Mouse (Mus musculus): Measurements from ENCODE around the gene Tulp2. TPM values are rescaled to one million over a fixed set of nuclear protein-coding genes. Genes with fewer than 3 reads are reported as not detected.

Gene Tulp2
- polyA plus RNA-seq, 1 experiment from 2014 or later, result 1.1 TPM

- Histone ChIP-seq H3K4me1 (ENCODE audit: insufficient read depth, low read length) (peaks cover 6% of the 10 kb centered on the region; the same call in 1 of the 2 replicates), H3K4me2 (replicated peaks; ENCODE audit: low read depth, low read length) (no peak overlapping the region), H3K36me3 (ENCODE audit: insufficient read depth, low read length) (peaks cover 57% of the 10 kb centered on the region), H3K9ac (replicated peaks; ENCODE audit: low read length) (no peak overlapping the region), H3K27me3 (ENCODE audit: insufficient read depth, low read length) (no peaks in the 10 kb centered on the region), H3K27ac (ENCODE audit: low read length) (no peak overlapping the region), H3K9me3 (ENCODE audit: low read length) (no peaks in the 10 kb centered on the region), H3K4me3 (ENCODE audit: low read length) (no peak overlapping the region)
- ATAC-seq (ENCODE audit: low FRiP score, low TSS enrichment), result peak; percentile 33; the same call in 1 of the 2 replicates
- 40% methylated on average over 11 of the region's 11 CpGs for WGBS
These were observed 34.2 kb upstream of the Tulp2 start for GRCm38 (mm10) chr7:45447325-45447990.

- Histone ChIP-seq H3K4me2 (replicated peaks; ENCODE audit: low read depth, low read length) (no peak overlapping the region), H3K9ac (replicated peaks; ENCODE audit: low read length) (no peak overlapping the region), H3K27ac (ENCODE audit: low read length) (no peak overlapping the region), H3K4me1 (ENCODE audit: insufficient read depth, low read length) (peaks cover 6% of the 10 kb centered on the region; the same call in 1 of the 2 replicates), H3K9me3 (ENCODE audit: low read length) (no peaks in the 10 kb centered on the region), H3K4me3 (ENCODE audit: low read length) (no peak overlapping the region), H3K27me3 (ENCODE audit: insufficient read depth, low read length) (no peaks in the 10 kb centered on the region), H3K36me3 (ENCODE audit: insufficient read depth, low read length) (peaks cover 43% of the 10 kb centered on the region)
- no peak for ATAC-seq (ENCODE audit: low FRiP score, low TSS enrichment)
- 88% methylated on average over 1 of the region's 1 CpGs for WGBS
These were observed 31.7 kb upstream of the Tulp2 start for GRCm38 (mm10) chr7:45449974-45450373.

GRCm38 (mm10) chr7:45451344-45451982 is 30.2 kb upstream of the Tulp2 start:
- H3K36me3 ChIP-seq (ENCODE audit: insufficient read depth, low read length), result peaks cover 36% of the 10 kb centered on the region

GRCm38 (mm10) chr7:45454971-45455370 is 26.7 kb upstream of the Tulp2 start:
- ATAC-seq (ENCODE audit: low FRiP score, low TSS enrichment), result no peak
- 91% methylated on average over 15 of the region's 15 CpGs for WGBS
- Histone ChIP-seq H3K4me3 (ENCODE audit: low read length) (no peak overlapping the region), H3K36me3 (ENCODE audit: insufficient read depth, low read length) (peaks cover 38% of the 10 kb centered on the region), H3K4me2 (replicated peaks; ENCODE audit: low read depth, low read length) (no peak overlapping the region), H3K9me3 (ENCODE audit: low read length) (no peaks in the 10 kb centered on the region), H3K4me1 (ENCODE audit: insufficient read depth, low read length) (peaks cover 18% of the 10 kb centered on the region), H3K27me3 (ENCODE audit: insufficient read depth, low read length) (no peaks in the 10 kb centered on the region), H3K27ac (ENCODE audit: low read length) (no peak overlapping the region), H3K9ac (replicated peaks; ENCODE audit: low read length) (no peak overlapping the region)

More at GRCm38 (mm10) chr7:45451344-45451982, 30.2 kb upstream of the Tulp2 start:
- no peaks in the 10 kb centered on the region for H3K27me3 ChIP-seq (ENCODE audit: insufficient read depth, low read length)
- WGBS, result 58% methylated on average over 23 of the region's 23 CpGs
- H3K4me1 ChIP-seq (ENCODE audit: insufficient read depth, low read length), result peaks cover 6% of the 10 kb centered on the region; the same call in 1 of the 2 replicates
- H3K4me3 ChIP-seq (ENCODE audit: low read length), result no peak overlapping the region
- H3K9ac ChIP-seq (replicated peaks; ENCODE audit: low read length), result no peak overlapping the region
- H3K4me2 ChIP-seq (replicated peaks; ENCODE audit: low read depth, low read length), result no peak overlapping the region
- H3K9me3 ChIP-seq (ENCODE audit: low read length), result no peaks in the 10 kb centered on the region
- H3K27ac ChIP-seq (ENCODE audit: low read length), result no peak overlapping the region
- peak; percentile 66 for ATAC-seq (ENCODE audit: low FRiP score, low TSS enrichment)

GRCm38 (mm10) chr7:45455932-45456696 is 25.6 kb upstream of the Tulp2 start:
- H3K9ac ChIP-seq (replicated peaks; ENCODE audit: low read length), result no peak overlapping the region
- peak overlapping the region; percentile 48; the same call in 1 of the 2 replicates for H3K27ac ChIP-seq (ENCODE audit: low read length)
- H3K27me3 ChIP-seq (ENCODE audit: insufficient read depth, low read length), result no peaks in the 10 kb centered on the region
- no peak for ATAC-seq (ENCODE audit: low FRiP score, low TSS enrichment)
- H3K36me3 ChIP-seq (ENCODE audit: insufficient read depth, low read length), result peaks cover 34% of the 10 kb centered on the region
- peaks cover 30% of the 10 kb centered on the region for H3K4me1 ChIP-seq (ENCODE audit: insufficient read depth, low read length)
- H3K4me2 ChIP-seq (replicated peaks; ENCODE audit: low read depth, low read length), result no peak overlapping the region
- WGBS, result 78% methylated on average over 13 of the region's 13 CpGs
- H3K9me3 ChIP-seq (ENCODE audit: low read length), result no peaks in the 10 kb centered on the region
- no peak overlapping the region for H3K4me3 ChIP-seq (ENCODE audit: low read length)

- peak overlapping the region; percentile 48; the same call in 1 of the 2 replicates for H3K27ac ChIP-seq (ENCODE audit: low read length)
- H3K4me1 ChIP-seq (ENCODE audit: insufficient read depth, low read length), result peaks cover 34% of the 10 kb centered on the region
- no peaks in the 10 kb centered on the region for H3K27me3 ChIP-seq (ENCODE audit: insufficient read depth, low read length)
- WGBS, result 43% methylated on average over 9 of the region's 9 CpGs
- H3K4me2 ChIP-seq (replicated peaks; ENCODE audit: low read depth, low read length), result peak overlapping the region; percentile 86; the same call in 1 of the 2 replicates
- 0 out of 2 replicates have a peak overlapping the region, but pooled peaks have one; percentile 88 for H3K4me3 ChIP-seq (ENCODE audit: low read length)
- ATAC-seq (ENCODE audit: low FRiP score, low TSS enrichment), result no peak
- H3K9me3 ChIP-seq (ENCODE audit: low read length), result no peaks in the 10 kb centered on the region
- no peak overlapping the region for H3K9ac ChIP-seq (replicated peaks; ENCODE audit: low read length)
- H3K36me3 ChIP-seq (ENCODE audit: insufficient read depth, low read length), result peaks cover 34% of the 10 kb centered on the region
These were observed 24.9 kb upstream of the Tulp2 start for GRCm38 (mm10) chr7:45456721-45457203.

GRCm38 (mm10) chr7:45457204-45458060 is 24.2 kb upstream of the Tulp2 start:
- H3K27ac ChIP-seq (ENCODE audit: low read length), result peak overlapping the region; percentile 48

GRCm38 (mm10) chr7:45458748-45459563 is 22.7 kb upstream of the Tulp2 start:
- ATAC-seq (ENCODE audit: low FRiP score, low TSS enrichment), result peak; percentile 67
- H3K27me3 ChIP-seq (ENCODE audit: insufficient read depth, low read length), result no peaks in the 10 kb centered on the region
- peaks cover 36% of the 10 kb centered on the region for H3K4me1 ChIP-seq (ENCODE audit: insufficient read depth, low read length)
- H3K27ac ChIP-seq (ENCODE audit: low read length), result peak overlapping the region; percentile 91
- H3K9me3 ChIP-seq (ENCODE audit: low read length), result no peaks in the 10 kb centered on the region
- WGBS, result under 1% methylated on average over 41 of the region's 43 CpGs
- H3K9ac ChIP-seq (replicated peaks; ENCODE audit: low read length), result peak overlapping the region; percentile 89
- H3K4me3 ChIP-seq (ENCODE audit: low read length), result peak overlapping the region; percentile 88
- peaks cover 38% of the 10 kb centered on the region for H3K36me3 ChIP-seq (ENCODE audit: insufficient read depth, low read length)
- H3K4me2 ChIP-seq (replicated peaks; ENCODE audit: low read depth, low read length), result peak overlapping the region; percentile 86

More at GRCm38 (mm10) chr7:45457204-45458060, 24.2 kb upstream of the Tulp2 start:
- H3K4me2 ChIP-seq (replicated peaks; ENCODE audit: low read depth, low read length), result peak overlapping the region; percentile 86
- WGBS, result 49% methylated on average over 9 of the region's 10 CpGs
- no peaks in the 10 kb centered on the region for H3K9me3 ChIP-seq (ENCODE audit: low read length)
- H3K4me3 ChIP-seq (ENCODE audit: low read length), result peak overlapping the region; percentile 88
- ATAC-seq (ENCODE audit: low FRiP score, low TSS enrichment), result no peak
- peaks cover 36% of the 10 kb centered on the region for H3K4me1 ChIP-seq (ENCODE audit: insufficient read depth, low read length)
- peaks cover 30% of the 10 kb centered on the region for H3K36me3 ChIP-seq (ENCODE audit: insufficient read depth, low read length)
- no peaks in the 10 kb centered on the region for H3K27me3 ChIP-seq (ENCODE audit: insufficient read depth, low read length)
- H3K9ac ChIP-seq (replicated peaks; ENCODE audit: low read length), result peak overlapping the region; percentile 89
